Mouse (Mus musculus): Measurements from ENCODE around the gene Rasgef1c. TPM values are rescaled to one million over a fixed set of nuclear protein-coding genes. Genes with fewer than 3 reads are reported as not detected.

Rasgef1c gene
- polyA plus RNA-seq, 1 experiment from 2014 or later = 0.30 TPM

- Histone ChIP-seq H3K4me3 (ENCODE audit: low read length) (no peak overlapping the region), H3K36me3 (ENCODE audit: insufficient read depth, low read length) (peaks cover 22% of the 10 kb centered on the region), H3K27me3 (ENCODE audit: insufficient read depth, low read length) (no peaks in the 10 kb centered on the region), H3K4me1 (ENCODE audit: insufficient read depth, low read length) (no peaks in the 10 kb centered on the region), H3K27ac (ENCODE audit: low read length) (no peak overlapping the region), H3K9ac (replicated peaks; ENCODE audit: low read length) (no peak overlapping the region), H3K9me3 (ENCODE audit: low read length) (no peaks in the 10 kb centered on the region), H3K4me2 (replicated peaks; ENCODE audit: low read depth, low read length) (no peak overlapping the region)
- WGBS = 76% methylated on average over 3 of the region's 3 CpGs
- ATAC-seq (ENCODE audit: low FRiP score, low TSS enrichment) = no peak
Measured at GRCm38 (mm10) chr11:49879950-49880642, 21.5 kb upstream of the Rasgef1c start.

GRCm38 (mm10) chr11:49883394-49883793 is 18.2 kb upstream of the Rasgef1c start:
- Histone ChIP-seq H3K27me3 (ENCODE audit: insufficient read depth, low read length) (no peaks in the 10 kb centered on the region), H3K4me3 (ENCODE audit: low read length) (no peak overlapping the region), H3K9me3 (ENCODE audit: low read length) (no peaks in the 10 kb centered on the region), H3K36me3 (ENCODE audit: insufficient read depth, low read length) (peaks cover 21% of the 10 kb centered on the region), H3K4me1 (ENCODE audit: insufficient read depth, low read length) (no peaks in the 10 kb centered on the region), H3K4me2 (replicated peaks; ENCODE audit: low read depth, low read length) (no peak overlapping the region), H3K9ac (replicated peaks; ENCODE audit: low read length) (no peak overlapping the region), H3K27ac (ENCODE audit: low read length) (no peak overlapping the region)
- ATAC-seq (ENCODE audit: low FRiP score, low TSS enrichment) = no peak
- WGBS = 87% methylated on average over 3 of the region's 3 CpGs

- Histone ChIP-seq H3K4me3 (ENCODE audit: low read length) (no peak overlapping the region), H3K4me1 (ENCODE audit: insufficient read depth, low read length) (no peaks in the 10 kb centered on the region), H3K27me3 (ENCODE audit: insufficient read depth, low read length) (no peaks in the 10 kb centered on the region), H3K9me3 (ENCODE audit: low read length) (no peaks in the 10 kb centered on the region), H3K27ac (ENCODE audit: low read length) (no peak overlapping the region), H3K36me3 (ENCODE audit: insufficient read depth, low read length) (0 out of 2 replicates have a peak, but pooled peaks cover 4% of the 10 kb centered on the region), H3K9ac (replicated peaks; ENCODE audit: low read length) (no peak overlapping the region), H3K4me2 (replicated peaks; ENCODE audit: low read depth, low read length) (no peak overlapping the region)
- no peak for ATAC-seq (ENCODE audit: low FRiP score, low TSS enrichment)
- WGBS = 91% methylated on average over 5 of the region's 5 CpGs
Measured at GRCm38 (mm10) chr11:49888469-49888868, 13.2 kb upstream of the Rasgef1c start.

GRCm38 (mm10) chr11:49891993-49892392 is 9.6 kb upstream of the Rasgef1c start:
- Histone ChIP-seq H3K27me3 (ENCODE audit: insufficient read depth, low read length) (no peaks in the 10 kb centered on the region), H3K27ac (ENCODE audit: low read length) (no peak overlapping the region), H3K9ac (replicated peaks; ENCODE audit: low read length) (no peak overlapping the region), H3K36me3 (ENCODE audit: insufficient read depth, low read length) (no peaks in the 10 kb centered on the region), H3K4me1 (ENCODE audit: insufficient read depth, low read length) (no peaks in the 10 kb centered on the region), H3K4me3 (ENCODE audit: low read length) (no peak overlapping the region), H3K9me3 (ENCODE audit: low read length) (no peaks in the 10 kb centered on the region), H3K4me2 (replicated peaks; ENCODE audit: low read depth, low read length) (no peak overlapping the region)
- ATAC-seq (ENCODE audit: low FRiP score, low TSS enrichment) = no peak
- WGBS = 88% methylated on average over 5 of the region's 5 CpGs

- Histone ChIP-seq H3K27ac (ENCODE audit: low read length) (no peak overlapping the region), H3K4me1 (ENCODE audit: insufficient read depth, low read length) (no peaks in the 10 kb centered on the region), H3K36me3 (ENCODE audit: insufficient read depth, low read length) (no peaks in the 10 kb centered on the region), H3K9ac (replicated peaks; ENCODE audit: low read length) (no peak overlapping the region), H3K4me3 (ENCODE audit: low read length) (no peak overlapping the region), H3K27me3 (ENCODE audit: insufficient read depth, low read length) (no peaks in the 10 kb centered on the region), H3K9me3 (ENCODE audit: low read length) (0 out of 2 replicates have a peak, but pooled peaks cover 4% of the 10 kb centered on the region), H3K4me2 (replicated peaks; ENCODE audit: low read depth, low read length) (no peak overlapping the region)
- no peak for ATAC-seq (ENCODE audit: low FRiP score, low TSS enrichment)
- WGBS = 65% methylated on average over 11 of the region's 11 CpGs
Measured at GRCm38 (mm10) chr11:49893806-49894205, 7.8 kb upstream of the Rasgef1c start.

GRCm38 (mm10) chr11:49895966-49896590 is 5.6 kb upstream of the Rasgef1c start:
- Histone ChIP-seq H3K9me3 (ENCODE audit: low read length) (0 out of 2 replicates have a peak, but pooled peaks cover 4% of the 10 kb centered on the region), H3K36me3 (ENCODE audit: insufficient read depth, low read length) (no peaks in the 10 kb centered on the region), H3K4me3 (ENCODE audit: low read length) (no peak overlapping the region), H3K4me1 (ENCODE audit: insufficient read depth, low read length) (peaks cover 4% of the 10 kb centered on the region), H3K27ac (ENCODE audit: low read length) (no peak overlapping the region), H3K27me3 (ENCODE audit: insufficient read depth, low read length) (peaks cover 15% of the 10 kb centered on the region; the same call in 1 of the 2 replicates), H3K9ac (replicated peaks; ENCODE audit: low read length) (no peak overlapping the region), H3K4me2 (replicated peaks; ENCODE audit: low read depth, low read length) (no peak overlapping the region)
- WGBS = 53% methylated on average over 6 of the region's 6 CpGs
- no peak for ATAC-seq (ENCODE audit: low FRiP score, low TSS enrichment)

- Histone ChIP-seq H3K4me1 (ENCODE audit: insufficient read depth, low read length) (peaks cover 14% of the 10 kb centered on the region), H3K27ac (ENCODE audit: low read length) (no peak overlapping the region), H3K4me2 (replicated peaks; ENCODE audit: low read depth, low read length) (no peak overlapping the region), H3K27me3 (ENCODE audit: insufficient read depth, low read length) (peaks cover 34% of the 10 kb centered on the region), H3K4me3 (ENCODE audit: low read length) (no peak overlapping the region), H3K36me3 (ENCODE audit: insufficient read depth, low read length) (no peaks in the 10 kb centered on the region), H3K9ac (replicated peaks; ENCODE audit: low read length) (no peak overlapping the region), H3K9me3 (ENCODE audit: low read length) (0 out of 2 replicates have a peak, but pooled peaks cover 4% of the 10 kb centered on the region)
- 28% methylated on average over 6 of the region's 6 CpGs for WGBS
- no peak for ATAC-seq (ENCODE audit: low FRiP score, low TSS enrichment)
Measured at GRCm38 (mm10) chr11:49900043-49900442, 1.6 kb upstream of the Rasgef1c start.

- Histone ChIP-seq H3K4me1 (ENCODE audit: insufficient read depth, low read length) (peaks cover 14% of the 10 kb centered on the region), H3K9ac (replicated peaks; ENCODE audit: low read length) (peak overlapping the region; percentile 67; the same call in 1 of the 2 replicates)
- ATAC-seq (ENCODE audit: low FRiP score, low TSS enrichment) = peak; percentile 40; the same call in 1 of the 2 replicates
Measured at GRCm38 (mm10) chr11:49900962-49901658, 525 bp upstream of the Rasgef1c start.

GRCm38 (mm10) chr11:49903333-49903732 is 1.7 kb downstream of the Rasgef1c start:
- Histone ChIP-seq H3K4me3 (ENCODE audit: low read length) (no peak overlapping the region), H3K9me3 (ENCODE audit: low read length) (no peaks in the 10 kb centered on the region), H3K4me2 (replicated peaks; ENCODE audit: low read depth, low read length) (no peak overlapping the region), H3K27ac (ENCODE audit: low read length) (no peak overlapping the region), H3K27me3 (ENCODE audit: insufficient read depth, low read length) (peaks cover 34% of the 10 kb centered on the region), H3K9ac (replicated peaks; ENCODE audit: low read length) (no peak overlapping the region), H3K36me3 (ENCODE audit: insufficient read depth, low read length) (no peaks in the 10 kb centered on the region), H3K4me1 (ENCODE audit: insufficient read depth, low read length) (peaks cover 14% of the 10 kb centered on the region)
- 9% methylated on average over 7 of the region's 7 CpGs for WGBS
- ATAC-seq (ENCODE audit: low FRiP score, low TSS enrichment) = no peak; the same call in 1 of the 2 replicates

More at GRCm38 (mm10) chr11:49900962-49901658, 525 bp upstream of the Rasgef1c start:
- Histone ChIP-seq H3K36me3 (ENCODE audit: insufficient read depth, low read length) (no peaks in the 10 kb centered on the region), H3K4me3 (ENCODE audit: low read length) (peak overlapping the region; percentile 65), H3K27ac (ENCODE audit: low read length) (no peak overlapping the region), H3K9me3 (ENCODE audit: low read length) (0 out of 2 replicates have a peak, but pooled peaks cover 4% of the 10 kb centered on the region), H3K4me2 (replicated peaks; ENCODE audit: low read depth, low read length) (peak overlapping the region; percentile 100), H3K27me3 (ENCODE audit: insufficient read depth, low read length) (peaks cover 34% of the 10 kb centered on the region)
- WGBS = 7% methylated on average over 15 of the region's 15 CpGs
